Mouse (Mus musculus): ENCODE measurements around the gene Zfp423.

The Zfp423 gene

DNA sequence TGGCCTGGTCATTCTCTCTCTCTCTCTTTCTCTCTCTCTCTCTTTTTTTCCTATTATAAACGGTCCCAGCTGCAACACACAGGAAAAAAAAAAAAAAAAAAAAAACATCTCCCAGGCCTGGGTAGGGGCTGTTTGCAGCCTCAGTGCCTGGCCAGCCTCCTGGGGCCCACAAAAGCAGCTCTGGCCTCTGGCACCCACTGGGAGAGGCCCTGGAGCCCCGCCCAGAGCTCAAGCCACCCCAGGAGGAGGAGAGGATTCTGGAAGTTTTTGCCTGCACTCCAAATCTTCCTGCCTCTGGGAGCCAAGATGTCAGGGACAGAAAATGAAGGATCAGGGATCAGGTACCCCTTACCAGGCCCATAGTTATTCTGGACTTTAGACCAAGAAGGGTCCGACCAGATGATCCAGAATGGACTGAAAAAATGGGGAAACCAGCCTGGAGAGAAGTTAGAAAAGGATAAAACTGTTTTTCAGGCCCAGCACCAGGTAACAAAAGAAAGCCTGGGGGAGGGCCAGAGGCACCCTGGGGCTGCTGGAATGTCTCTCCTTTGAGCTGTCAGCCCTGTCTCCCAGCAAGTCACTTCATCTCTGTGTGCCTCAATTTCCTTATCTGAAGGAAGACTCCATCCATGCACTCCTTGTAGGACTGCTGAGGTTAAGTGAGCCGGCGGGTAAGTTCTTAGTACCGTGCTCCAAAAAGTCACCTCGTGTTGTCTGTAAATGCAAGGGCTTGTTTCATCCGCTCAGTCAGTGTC, 8.6 kb upstream of the Zfp423 start:
- peaks cover 19% of the 10 kb centered on the region for H3K27me3 ChIP-seq (ENCODE audit: insufficient read depth, low read length)
- H3K4me3 ChIP-seq (replicated peaks; ENCODE audit: low read length) = peak overlapping the region; percentile 37
- TF ChIP-seq NANOG (IDR thresholded peaks at IDR 0.05; ENCODE audit: borderline replicate concordance, low read length) = no peak
- TF ChIP-seq POU5F1 (IDR thresholded peaks at IDR 0.05; ENCODE audit: borderline replicate concordance, low read length) = no peak
- no peak for TF ChIP-seq CTCF (conservative IDR thresholded peaks at IDR 0.05; ENCODE audit: low read length)
- peaks cover 63% of the 10 kb centered on the region for H3K4me1 ChIP-seq (replicated peaks; ENCODE audit: low read depth, low read length)
- H3K36me3 ChIP-seq (ENCODE audit: insufficient read depth, low read length) = no peaks in the 10 kb centered on the region
- H3K9me3 ChIP-seq (ENCODE audit: low read length) = peaks cover 5% of the 10 kb centered on the region; the same call in 1 of the 2 replicates

DNA sequence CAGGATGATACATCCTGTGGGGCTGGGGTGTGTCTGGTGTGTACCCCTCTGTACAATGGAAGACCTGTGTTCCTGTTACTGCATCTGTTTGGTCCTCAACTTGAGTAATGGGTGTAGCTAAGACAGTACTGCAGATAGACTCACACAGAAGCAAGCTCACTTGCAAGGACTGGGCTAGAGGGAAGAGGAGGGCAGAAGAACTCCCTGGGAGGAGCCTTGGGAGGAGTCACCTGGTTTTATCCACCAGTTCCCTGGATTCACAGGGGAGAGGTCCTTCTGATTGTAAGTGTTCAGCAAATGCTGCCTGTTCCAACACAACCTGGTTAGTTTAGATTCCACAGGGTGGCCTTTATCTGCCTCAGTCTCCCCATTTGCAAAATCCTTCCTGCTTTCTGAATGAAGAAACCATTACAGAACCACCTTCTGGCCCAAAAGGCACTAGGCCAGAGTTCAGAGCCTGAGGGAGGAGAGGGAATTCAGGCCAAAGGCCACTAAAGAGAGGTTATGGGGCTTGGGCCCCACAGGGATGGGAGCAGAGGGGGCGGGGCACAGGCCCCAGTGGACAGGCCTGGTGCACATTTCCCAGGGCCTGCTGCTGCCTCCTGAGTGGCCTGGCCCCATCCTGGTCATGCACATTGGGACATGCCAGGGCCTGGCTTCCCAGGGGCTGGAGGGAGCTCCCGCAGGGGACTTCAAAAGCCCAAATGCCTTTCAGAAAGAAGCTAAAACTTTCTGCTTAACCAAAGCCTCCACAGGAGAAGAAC, 7.8 kb upstream of the Zfp423 start:
- peaks cover 65% of the 10 kb centered on the region for H3K4me1 ChIP-seq (replicated peaks; ENCODE audit: low read depth, low read length)
- H3K9me3 ChIP-seq (ENCODE audit: low read length) = no peaks in the 10 kb centered on the region
- peak overlapping the region; percentile 37; the same call in 1 of the 2 replicates for H3K4me3 ChIP-seq (replicated peaks; ENCODE audit: low read length)
- no peaks in the 10 kb centered on the region for H3K36me3 ChIP-seq (ENCODE audit: insufficient read depth, low read length)
- peaks cover 27% of the 10 kb centered on the region for H3K27me3 ChIP-seq (ENCODE audit: insufficient read depth, low read length)
- TF ChIP-seq POU5F1 (IDR thresholded peaks at IDR 0.05; ENCODE audit: borderline replicate concordance, low read length) (no peak), NANOG (IDR thresholded peaks at IDR 0.05; ENCODE audit: borderline replicate concordance, low read length) (no peak)

DNA sequence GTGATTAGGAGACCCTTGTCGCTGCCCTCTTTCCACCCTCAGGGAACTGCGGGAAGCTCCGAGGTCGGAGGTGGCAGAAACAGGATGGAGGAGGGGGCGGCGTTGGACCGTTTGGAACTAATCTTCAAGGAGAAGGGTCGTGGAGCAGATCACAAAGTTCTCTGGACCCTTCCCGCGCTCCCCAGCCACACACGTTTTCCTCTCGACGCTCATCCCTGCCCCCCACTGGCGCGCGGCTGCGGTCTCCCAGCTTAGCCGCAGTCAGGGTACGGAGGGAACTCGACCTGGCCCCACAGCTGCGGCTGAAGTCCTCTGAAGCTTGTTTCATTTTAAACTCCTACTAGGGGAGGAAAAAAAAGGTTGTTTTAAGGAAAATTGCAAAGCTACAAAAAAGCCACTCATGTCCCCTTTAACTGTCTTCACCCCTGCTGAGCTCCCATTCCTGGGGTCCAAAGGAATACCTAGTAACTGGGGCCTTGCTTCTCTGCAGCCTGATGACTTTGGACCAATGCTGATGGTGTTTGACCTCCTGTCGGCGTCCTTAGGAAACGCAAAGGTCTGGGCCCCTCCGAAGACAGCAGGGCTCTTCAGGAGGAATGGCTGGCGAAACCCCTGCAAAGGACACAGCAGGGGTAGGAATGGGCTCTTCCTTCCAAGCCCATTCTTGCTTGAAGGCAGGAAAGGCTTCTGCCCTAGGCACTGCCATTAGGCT, 3.3 kb upstream of the Zfp423 start:
- Histone ChIP-seq H3K27me3 (ENCODE audit: insufficient read depth, low read length) (peaks cover 63% of the 10 kb centered on the region), H3K4me1 (replicated peaks; ENCODE audit: low read depth, low read length) (peaks cover 55% of the 10 kb centered on the region), H3K9me3 (ENCODE audit: low read length) (no peaks in the 10 kb centered on the region), H3K36me3 (ENCODE audit: insufficient read depth, low read length) (no peaks in the 10 kb centered on the region), H3K4me3 (replicated peaks; ENCODE audit: low read length) (peak overlapping the region; percentile 94)
- TF ChIP-seq CTCF (conservative IDR thresholded peaks at IDR 0.05; ENCODE audit: low read length) (no peak; the same call in 1 of the 2 replicates), NANOG (IDR thresholded peaks at IDR 0.05; ENCODE audit: borderline replicate concordance, low read length) (no peak), POU5F1 (IDR thresholded peaks at IDR 0.05; ENCODE audit: borderline replicate concordance, low read length) (no peak)

DNA sequence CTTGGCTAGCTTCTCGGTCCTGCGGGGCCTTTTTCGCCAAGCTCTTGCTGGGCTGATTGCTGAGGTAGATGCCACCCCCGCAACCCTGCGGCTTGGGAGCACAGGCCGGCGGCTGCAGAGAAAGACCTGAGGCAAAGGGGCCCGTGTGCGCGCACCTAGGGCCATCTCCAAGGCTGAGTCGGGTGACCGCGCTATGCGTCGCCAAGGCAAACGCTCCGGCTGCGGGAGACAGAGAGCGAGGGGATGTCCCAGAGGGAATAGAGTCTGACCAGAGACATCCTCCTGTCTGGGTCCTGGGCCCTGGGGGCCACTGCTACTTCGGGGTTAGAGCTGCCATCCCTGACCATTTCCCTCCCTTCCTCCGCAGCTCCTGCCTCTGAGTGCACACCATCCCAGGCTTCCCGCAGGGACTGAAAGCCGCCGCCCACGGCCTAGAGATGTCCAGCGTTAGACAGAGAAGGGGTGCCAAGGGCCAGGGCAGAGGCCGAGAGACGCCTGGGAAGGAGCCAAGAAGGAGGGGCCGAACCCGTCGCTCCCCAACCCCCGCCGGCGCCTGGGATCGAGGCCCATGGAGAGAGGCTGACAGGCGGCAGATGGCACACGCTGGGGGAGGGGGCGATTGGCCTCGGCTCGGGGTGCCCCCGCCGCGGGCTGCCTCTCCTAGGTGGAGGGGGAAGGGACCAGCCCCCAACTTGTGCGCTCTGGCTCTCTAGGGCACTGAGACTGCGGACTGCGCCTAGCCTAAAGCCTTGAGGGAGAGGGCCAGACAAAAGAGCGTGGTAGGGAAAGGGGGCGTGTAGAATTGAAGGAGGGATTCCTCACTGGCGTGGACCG, 2.5 kb upstream of the Zfp423 start:
- Histone ChIP-seq H3K9me3 (ENCODE audit: low read length) (no peaks in the 10 kb centered on the region), H3K4me3 (replicated peaks; ENCODE audit: low read length) (peak overlapping the region; percentile 94), H3K27me3 (ENCODE audit: insufficient read depth, low read length) (peaks cover 71% of the 10 kb centered on the region), H3K4me1 (replicated peaks; ENCODE audit: low read depth, low read length) (peaks cover 55% of the 10 kb centered on the region), H3K36me3 (ENCODE audit: insufficient read depth, low read length) (no peaks in the 10 kb centered on the region)
- TF ChIP-seq NANOG (IDR thresholded peaks at IDR 0.05; ENCODE audit: borderline replicate concordance, low read length) (no peak), CTCF (conservative IDR thresholded peaks at IDR 0.05; ENCODE audit: low read length) (no peak), POU5F1 (IDR thresholded peaks at IDR 0.05; ENCODE audit: borderline replicate concordance, low read length) (no peak)

DNA sequence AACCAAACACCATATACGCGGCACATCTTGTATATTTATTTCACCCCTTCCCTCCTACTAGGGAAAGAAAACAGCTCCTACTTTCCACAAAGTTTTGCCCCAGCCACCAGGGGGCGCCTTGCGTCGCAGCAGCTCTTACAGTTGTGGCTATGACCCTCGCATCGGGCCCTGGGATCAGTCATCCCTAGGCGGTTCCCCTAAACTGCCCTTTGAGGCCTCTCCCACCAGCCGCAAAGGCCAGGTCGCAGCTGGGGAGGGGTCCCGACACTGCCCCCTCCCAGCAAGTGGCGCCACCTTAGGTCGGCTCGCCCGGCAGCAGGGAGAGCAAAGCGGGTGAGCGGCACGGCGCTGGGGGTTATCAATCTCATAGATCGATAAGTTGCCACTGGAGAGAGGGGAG, 1.7 kb upstream of the Zfp423 start:
- H3K4me3 ChIP-seq (replicated peaks; ENCODE audit: low read length) = peak overlapping the region; percentile 94
- peaks cover 78% of the 10 kb centered on the region for H3K27me3 ChIP-seq (ENCODE audit: insufficient read depth, low read length)
- H3K9me3 ChIP-seq (ENCODE audit: low read length) = no peaks in the 10 kb centered on the region
- peak; percentile 78 for TF ChIP-seq CTCF (conservative IDR thresholded peaks at IDR 0.05; ENCODE audit: low read length)
- TF ChIP-seq NANOG (IDR thresholded peaks at IDR 0.05; ENCODE audit: borderline replicate concordance, low read length) = no peak
- no peak for TF ChIP-seq POU5F1 (IDR thresholded peaks at IDR 0.05; ENCODE audit: borderline replicate concordance, low read length)
- peaks cover 4% of the 10 kb centered on the region; the same call in 1 of the 2 replicates for H3K36me3 ChIP-seq (ENCODE audit: insufficient read depth, low read length)
- H3K4me1 ChIP-seq (replicated peaks; ENCODE audit: low read depth, low read length) = peaks cover 55% of the 10 kb centered on the region

DNA sequence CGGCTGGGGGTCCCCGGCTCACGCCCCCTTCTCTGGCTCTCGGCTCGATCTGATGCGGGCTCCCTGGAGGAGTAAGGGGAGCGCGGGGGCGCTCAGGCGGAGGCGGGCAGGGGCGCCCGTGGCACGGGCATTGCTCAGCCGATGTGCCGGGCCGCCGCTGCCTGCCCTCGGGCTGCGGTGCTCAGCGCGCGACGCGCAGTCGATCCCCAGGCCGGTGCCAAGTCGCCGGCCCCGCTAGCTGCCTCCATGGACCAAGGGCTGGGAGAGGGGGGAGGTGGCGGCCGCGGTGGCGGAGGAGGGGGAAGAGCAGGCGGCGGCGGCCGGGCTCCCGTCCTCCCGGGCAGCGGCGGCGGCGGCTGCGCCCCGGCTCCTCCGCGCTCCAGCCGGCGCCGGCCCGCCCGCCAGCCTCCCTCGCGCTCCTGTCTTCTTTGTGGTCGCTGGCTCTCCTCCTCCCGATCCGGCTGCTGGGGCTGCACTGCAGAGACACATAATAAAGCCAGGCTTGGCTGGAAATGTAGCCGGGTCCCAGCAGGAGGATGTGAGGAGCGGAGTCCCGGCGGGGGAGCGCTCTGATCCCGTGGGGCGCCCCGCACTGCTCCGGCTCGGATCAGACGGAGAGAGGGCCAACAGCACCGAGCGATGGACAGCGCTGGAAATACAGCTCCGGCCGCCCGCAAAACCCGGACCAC, 810 bp upstream of the Zfp423 start:
- Histone ChIP-seq H3K27me3 (ENCODE audit: insufficient read depth, low read length) (peaks cover 84% of the 10 kb centered on the region), H3K4me1 (replicated peaks; ENCODE audit: low read depth, low read length) (peaks cover 56% of the 10 kb centered on the region), H3K9me3 (ENCODE audit: low read length) (no peaks in the 10 kb centered on the region), H3K36me3 (ENCODE audit: insufficient read depth, low read length) (peaks cover 4% of the 10 kb centered on the region; the same call in 1 of the 2 replicates), H3K4me3 (replicated peaks; ENCODE audit: low read length) (peak overlapping the region; percentile 94)
- no peak for TF ChIP-seq NANOG (IDR thresholded peaks at IDR 0.05; ENCODE audit: borderline replicate concordance, low read length)
- no peak for TF ChIP-seq POU5F1 (IDR thresholded peaks at IDR 0.05; ENCODE audit: borderline replicate concordance, low read length)
- no peak for TF ChIP-seq CTCF (conservative IDR thresholded peaks at IDR 0.05; ENCODE audit: low read length)
